Mouse (Mus musculus) limb, embryonic 10.5 days (tissue): ENCODE results near the gene Ireb2. TPM values are rescaled to one million over a fixed set of nuclear protein-coding genes. Genes with fewer than 3 reads are reported as not detected.
"Not testable (repeated sequence)": the region's sequence is repeated elsewhere in the genome, so short reads cannot be mapped to it uniquely, and the experiment has no call there.

Experiments used
- DNase-seq: peaks from one replicate; pipeline ENCODE4 v3.0.0-alpha.2; 2017; ENCODE audit warnings: low spot score
- H3K27ac ChIP-seq: fragments of 300-500 bp; sonication (generic); 2 replicates; pipeline ENCODE4 v1.5.1; 2016; ENCODE audit warnings: mild to moderate bottlenecking
- H3K27me3 ChIP-seq: fragments of 300-500 bp; sonication (generic); 2 replicates; pipeline ENCODE4 v1.6.1; 2016; ENCODE audit warnings: low read depth, mild to moderate bottlenecking; ENCODE audit not compliant: poor library complexity, severe bottlenecking
- H3K36me3 ChIP-seq: fragments of 300-500 bp; sonication (generic); 2 replicates; pipeline ENCODE4 v1.6.1; 2016; ENCODE audit warnings: mild to moderate bottlenecking, moderate library complexity
- H3K4me1 ChIP-seq: fragments of 300-500 bp; sonication (generic); 2 replicates; pipeline ENCODE4 v1.6.1; 2016
- H3K4me3 ChIP-seq: fragments of 300-500 bp; sonication (generic); 2 replicates; pipeline ENCODE4 v1.5.1; 2016; ENCODE audit warnings: mild to moderate bottlenecking, moderate library complexity
- H3K9me3 ChIP-seq: fragments of 300-500 bp; sonication (generic); replicated peaks from 2 replicates; pipeline ENCODE4 v1.6.1; 2016; ENCODE audit warnings: mild to moderate bottlenecking
- WGBS: fragments of 180-500 bp; shearing (Covaris S2); methylation state at CpG from one replicate; pipeline ENCODE4 v1.1.7; 2016; 5-methylcytosine and 5-hydroxymethylcytosine counted together
- polyA plus RNA-seq: library from polyadenylated mRNA; unstranded; fragments of >200 nt; fragmentation: Nextera tagmentation; extraction: Ambion mirVana; gene quantifications from 2 replicates; pipeline ENCODE4 v1.2.1, GENCODE M21; 2016

Ireb2 gene
- polyA plus RNA-seq, 1 experiment from 2014 or later, result 46.7 TPM

GRCm38 (mm10) chr9:54848203-54848602 is 15.4 kb upstream of the Ireb2 start:
- Histone ChIP-seq H3K9me3 (no peaks in the 10 kb centered on the region), H3K27ac (no peak overlapping the region), H3K27me3 (no peaks in the 10 kb centered on the region), H3K4me1 (peaks cover 10% of the 10 kb centered on the region), H3K36me3 (no peaks in the 10 kb centered on the region), H3K4me3 (no peak overlapping the region)
- DNase-seq, result no peak

- DNase-seq, result not testable (repeated sequence)
- WGBS, result 71% methylated on average over 6 of the region's 6 CpGs
These were observed 10.6 kb upstream of the Ireb2 start for GRCm38 (mm10) chr9:54853036-54853435.

GRCm38 (mm10) chr9:54853619-54854018 is 10.0 kb upstream of the Ireb2 start:
- Histone ChIP-seq H3K36me3 (no peaks in the 10 kb centered on the region), H3K4me1 (peaks cover 15% of the 10 kb centered on the region), H3K4me3 (no peak overlapping the region), H3K27ac (peak overlapping the region; percentile 46), H3K9me3 (no peaks in the 10 kb centered on the region), H3K27me3 (no peaks in the 10 kb centered on the region)
- 35% methylated on average over 4 of the region's 4 CpGs for WGBS
- no peak for DNase-seq

More at GRCm38 (mm10) chr9:54853036-54853435, 10.6 kb upstream of the Ireb2 start:
- H3K27ac ChIP-seq, H3K4me3 ChIP-seq, H3K36me3 ChIP-seq, H3K9me3 ChIP-seq, H3K27me3 ChIP-seq: not testable (repeated sequence)
- H3K4me1 ChIP-seq, result peaks cover 15% of the 10 kb centered on the region

DNA sequence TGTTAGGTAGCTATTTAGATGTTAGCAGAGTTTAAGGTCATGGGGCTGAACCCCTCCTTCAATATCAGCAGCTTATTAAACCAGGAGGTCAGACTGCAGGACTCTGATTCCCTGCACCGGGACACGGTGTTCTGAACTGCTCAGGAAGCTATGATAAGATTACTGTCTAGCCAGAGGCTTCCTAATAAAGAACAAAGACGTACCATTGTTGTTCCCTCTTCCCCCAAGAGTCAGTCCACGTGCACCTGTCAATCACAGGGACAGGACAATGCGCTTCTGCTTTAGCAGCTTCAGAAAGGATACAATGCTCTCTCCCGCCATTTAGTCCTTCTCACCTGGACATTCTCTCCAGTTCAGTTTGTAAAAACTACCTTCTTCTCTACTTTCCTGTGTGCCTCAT is 8.0 kb upstream of the Ireb2 start:
- no peak for DNase-seq
- no peaks in the 10 kb centered on the region for H3K36me3 ChIP-seq
- WGBS, result 72% methylated on average over 6 of the region's 6 CpGs

GRCm38 (mm10) chr9:54856121-54856520 is 7.5 kb upstream of the Ireb2 start:
- no peak for DNase-seq
- 84% methylated on average over 6 of the region's 6 CpGs for WGBS
- Histone ChIP-seq H3K4me1 (peaks cover 17% of the 10 kb centered on the region), H3K27me3 (no peaks in the 10 kb centered on the region), H3K4me3 (no peak overlapping the region), H3K9me3 (no peaks in the 10 kb centered on the region), H3K27ac (no peak overlapping the region), H3K36me3 (no peaks in the 10 kb centered on the region)

More for the DNA sequence above, 8.0 kb upstream of the Ireb2 start:
- H3K27ac ChIP-seq, result no peak overlapping the region
- no peaks in the 10 kb centered on the region for H3K9me3 ChIP-seq
- H3K4me1 ChIP-seq, result peaks cover 15% of the 10 kb centered on the region
- no peak overlapping the region for H3K4me3 ChIP-seq
- H3K27me3 ChIP-seq, result no peaks in the 10 kb centered on the region

- no peak overlapping the region for H3K27ac ChIP-seq
- no peaks in the 10 kb centered on the region for H3K9me3 ChIP-seq
- no peaks in the 10 kb centered on the region for H3K36me3 ChIP-seq
- 17% methylated on average over 3 of the region's 3 CpGs for WGBS
- peaks cover 18% of the 10 kb centered on the region for H3K4me1 ChIP-seq
- no peak overlapping the region for H3K4me3 ChIP-seq
- H3K27me3 ChIP-seq, result no peaks in the 10 kb centered on the region
- no peak for DNase-seq
These were observed 6.1 kb upstream of the Ireb2 start for GRCm38 (mm10) chr9:54857474-54857873.

GRCm38 (mm10) chr9:54860526-54860925 is 3.1 kb upstream of the Ireb2 start:
- no peaks in the 10 kb centered on the region for H3K9me3 ChIP-seq
- peaks cover 7% of the 10 kb centered on the region for H3K36me3 ChIP-seq
- H3K27ac ChIP-seq, result peak overlapping the region; percentile 54
- no peak overlapping the region for H3K4me3 ChIP-seq
- H3K4me1 ChIP-seq, result peaks cover 16% of the 10 kb centered on the region
- no peaks in the 10 kb centered on the region for H3K27me3 ChIP-seq
- DNase-seq, result no peak
- WGBS, result 88% methylated on average over 7 of the region's 7 CpGs

DNA sequence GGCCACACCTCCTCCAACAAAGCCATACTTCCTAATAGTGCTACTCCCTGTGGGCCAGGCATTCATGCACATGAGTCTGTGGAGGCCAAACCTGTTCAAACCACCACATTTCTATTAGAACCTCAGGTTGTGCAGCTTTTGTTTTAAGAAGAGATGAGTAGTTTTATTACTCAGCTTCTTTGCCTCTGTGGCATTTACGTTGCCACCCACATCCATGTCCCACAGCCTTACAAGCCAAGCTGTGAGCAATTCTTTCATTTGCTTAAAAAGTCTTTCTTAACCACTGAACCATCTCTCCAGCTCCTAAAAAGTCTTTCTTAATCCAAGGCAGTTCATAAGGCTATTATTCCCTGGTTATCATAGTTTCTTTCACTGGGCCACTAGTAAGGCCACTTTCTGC is 15.2 kb downstream of the Ireb2 start:
- Histone ChIP-seq H3K27ac (no peak overlapping the region), H3K36me3 (peaks cover 97% of the 10 kb centered on the region), H3K9me3 (no peaks in the 10 kb centered on the region), H3K4me3 (no peak overlapping the region), H3K4me1 (no peaks in the 10 kb centered on the region), H3K27me3 (no peaks in the 10 kb centered on the region)
- no peak for DNase-seq
- WGBS, result 90% methylated on average over 1 of the region's 1 CpGs

GRCm38 (mm10) chr9:54892111-54892510 is 28.5 kb downstream of the Ireb2 start:
- peaks cover 96% of the 10 kb centered on the region for H3K36me3 ChIP-seq
- no peaks in the 10 kb centered on the region for H3K4me1 ChIP-seq
- no peak for DNase-seq
- no peaks in the 10 kb centered on the region for H3K9me3 ChIP-seq
- 92% methylated on average over 4 of the region's 4 CpGs for WGBS
- H3K27ac ChIP-seq, result no peak overlapping the region
- no peak overlapping the region for H3K4me3 ChIP-seq
- H3K27me3 ChIP-seq, result no peaks in the 10 kb centered on the region

- Histone ChIP-seq H3K9me3 (no peaks in the 10 kb centered on the region), H3K27ac (no peak overlapping the region), H3K27me3 (no peaks in the 10 kb centered on the region), H3K36me3 (peaks cover 97% of the 10 kb centered on the region), H3K4me3 (no peak overlapping the region), H3K4me1 (no peaks in the 10 kb centered on the region)
- WGBS, result 89% methylated on average over 3 of the region's 3 CpGs
- no peak for DNase-seq
These were observed 33.5 kb downstream of the Ireb2 start for GRCm38 (mm10) chr9:54897097-54897496.

GRCm38 (mm10) chr9:54909446-54909845 is 45.9 kb downstream of the Ireb2 start:
- WGBS, result 94% methylated on average over 5 of the region's 5 CpGs
- no peaks in the 10 kb centered on the region for H3K9me3 ChIP-seq
- H3K4me3 ChIP-seq, result no peak overlapping the region
- no peak for DNase-seq
- H3K4me1 ChIP-seq, result no peaks in the 10 kb centered on the region
- H3K36me3 ChIP-seq, result peaks cover 83% of the 10 kb centered on the region
- H3K27me3 ChIP-seq, result no peaks in the 10 kb centered on the region
- H3K27ac ChIP-seq, result no peak overlapping the region

DNA sequence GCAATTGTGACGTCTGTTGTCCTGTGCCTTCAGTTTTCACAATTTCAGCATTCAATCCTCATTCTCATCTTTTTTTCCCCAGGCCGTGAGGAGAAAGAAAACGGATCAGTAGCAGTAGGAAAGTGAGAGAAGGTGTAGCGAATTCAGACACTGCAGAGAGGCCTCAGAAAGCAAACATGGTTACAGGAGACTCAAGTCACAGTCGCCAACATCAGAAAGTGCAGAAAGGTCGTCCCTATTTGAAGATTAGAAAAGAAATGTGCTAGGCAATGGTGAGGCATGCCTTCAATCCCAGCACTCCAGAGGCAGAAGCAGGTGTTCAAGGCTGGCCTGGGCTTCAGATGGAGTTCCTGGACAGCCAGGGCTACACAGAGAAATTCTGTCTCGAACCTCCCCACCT is 52.0 kb downstream of the Ireb2 start:
- DNase-seq, result no peak
- WGBS, result 74% methylated on average over 7 of the region's 7 CpGs
- peaks cover 9% of the 10 kb centered on the region for H3K4me1 ChIP-seq
- no peaks in the 10 kb centered on the region for H3K9me3 ChIP-seq
- no peaks in the 10 kb centered on the region for H3K27me3 ChIP-seq
- peaks cover 23% of the 10 kb centered on the region for H3K36me3 ChIP-seq
- no peak overlapping the region for H3K27ac ChIP-seq
- H3K4me3 ChIP-seq, result no peak overlapping the region

GRCm38 (mm10) chr9:54916401-54916800 is 52.8 kb downstream of the Ireb2 start:
- Histone ChIP-seq H3K9me3 (no peaks in the 10 kb centered on the region), H3K4me3 (peak overlapping the region; percentile 73)
- 71% methylated on average over 8 of the region's 8 CpGs for WGBS

GRCm38 (mm10) chr9:54917010-54917677 is 53.6 kb downstream of the Ireb2 start, which contains the start of gene Hykk:
TSS of gene Hykk (plus strand) at chr9:54917283.
- Histone ChIP-seq H3K36me3 (peaks cover 7% of the 10 kb centered on the region), H3K4me3 (peak within 1 kb of the TSS; percentile 73), H3K27ac (peak within 1 kb of the TSS; percentile 80), H3K4me1 (peaks cover 9% of the 10 kb centered on the region), H3K9me3 (no peaks in the 10 kb centered on the region), H3K27me3 (no peaks in the 10 kb centered on the region)
- WGBS, result under 1% methylated on average over 34 of the region's 34 CpGs
- peak; percentile 85 for DNase-seq

More at GRCm38 (mm10) chr9:54916401-54916800, 52.8 kb downstream of the Ireb2 start:
- Histone ChIP-seq H3K36me3 (peaks cover 15% of the 10 kb centered on the region), H3K27ac (no peak overlapping the region), H3K27me3 (no peaks in the 10 kb centered on the region), H3K4me1 (peaks cover 9% of the 10 kb centered on the region)
- no peak for DNase-seq
